Mouse (Mus musculus): ENCODE results near the gene Slc16a1.

DNA sequence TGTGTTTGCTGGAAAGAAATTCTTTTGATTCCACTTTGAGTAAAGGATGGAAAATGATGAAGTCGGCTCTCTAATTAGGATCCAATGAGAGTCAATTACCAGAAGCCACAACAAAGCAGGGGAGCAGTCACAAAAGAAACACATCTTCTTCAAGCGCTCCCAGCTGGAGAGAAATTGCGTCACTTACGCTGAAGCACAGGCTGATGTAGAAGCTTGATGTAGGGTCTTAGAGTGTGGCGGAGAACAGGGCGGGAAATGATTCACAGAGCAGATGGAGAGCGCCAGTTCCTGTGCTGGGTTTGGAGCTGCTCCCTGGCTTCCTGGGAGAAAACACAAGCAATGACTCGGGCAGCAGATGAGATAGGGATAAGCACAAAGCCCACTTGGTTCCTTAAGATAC is 40.4 kb downstream of the Slc16a1 start:
- no peak for TF ChIP-seq MAFK (IDR thresholded peaks at IDR 0.05; ENCODE audit: insufficient read depth, low read depth, low read length)
- no peak for TF ChIP-seq ZNF384 (IDR thresholded peaks at IDR 0.05; ENCODE audit: low read depth, low read length)
- no peak for TF ChIP-seq ZC3H11A (IDR thresholded peaks at IDR 0.05; ENCODE audit: borderline replicate concordance, low read depth, low read length)
- no peak for TF ChIP-seq HCFC1 (IDR thresholded peaks at IDR 0.05; ENCODE audit: borderline replicate concordance, insufficient read depth, low read length)

Measured in ES-E14 (cell line).